Mouse (Mus musculus) limb, embryonic 11.5 days (tissue): Measurements from ENCODE around the gene Tcf7. TPM values are rescaled to one million over a fixed set of nuclear protein-coding genes. Genes with fewer than 3 reads are reported as not detected.

ENCODE experiments used
- ATAC-seq: fragments of 200-750 bp; cut with Nextera tagmentation; 2 replicates; pipeline ENCODE4 v1.8.0; 2017; ENCODE audit warnings: low read depth; ENCODE audit not compliant: insufficient number of reproducible peaks, low FRiP score, low TSS enrichment
- DNase-seq: peaks from one replicate; pipeline ENCODE4 v3.0.0-alpha.2; 2015; ENCODE audit warnings: low spot score
- H3K27ac ChIP-seq: fragments of 300-500 bp; sonication (generic); replicated peaks from 2 replicates; pipeline ENCODE4 v1.5.1; 2014; ENCODE audit warnings: low read depth, mild to moderate bottlenecking, low read length
- H3K27me3 ChIP-seq: fragments of 300-500 bp; sonication (generic); 2 replicates; pipeline ENCODE4 v1.6.1; 2014; ENCODE audit warnings: mild to moderate bottlenecking, low read length, mixed read lengths; ENCODE audit not compliant: control insufficient read depth, insufficient read depth
- H3K36me3 ChIP-seq: fragments of 300-500 bp; sonication (generic); 2 replicates; pipeline ENCODE4 v1.6.1; 2014; ENCODE audit warnings: mild to moderate bottlenecking, low read length, moderate library complexity, mixed read lengths; ENCODE audit not compliant: control insufficient read depth, insufficient read depth
- H3K4me1 ChIP-seq: fragments of 300-500 bp; sonication (generic); 2 replicates; pipeline ENCODE4 v1.6.1; 2014; ENCODE audit warnings: low read length, mixed read lengths; ENCODE audit not compliant: control insufficient read depth, insufficient read depth
- H3K4me2 ChIP-seq: fragments of 300-500 bp; sonication (generic); 2 replicates; pipeline ENCODE4 v1.6.1; 2014; ENCODE audit warnings: low read depth, mild to moderate bottlenecking, moderate library complexity; ENCODE audit not compliant: severe bottlenecking
- H3K4me3 ChIP-seq: fragments of 300-500 bp; sonication (generic); 2 replicates; pipeline ENCODE4 v1.5.1; 2014; ENCODE audit warnings: low read depth, low read length
- H3K9ac ChIP-seq: fragments of 300-500 bp; sonication (generic); 2 replicates; pipeline ENCODE4 v1.6.1; 2014; ENCODE audit warnings: mild to moderate bottlenecking, low read length
- H3K9me3 ChIP-seq: fragments of 300-500 bp; sonication (generic); 2 replicates; pipeline ENCODE4 v1.6.1; 2016; ENCODE audit warnings: low read length; ENCODE audit not compliant: control insufficient read depth
- WGBS: fragments of 180-500 bp; shearing (Covaris S2); extraction: QIAGEN DNeasy Blood & Tissue Kit; methylation state at CpG from one replicate; pipeline ENCODE4 v1.1.7; 2014; 5-methylcytosine and 5-hydroxymethylcytosine counted together
- polyA plus RNA-seq: library from polyadenylated mRNA; unstranded; fragments of >200 nt; fragmentation: Nextera tagmentation; extraction: Ambion mirVana; gene quantifications from 2 replicates; pipeline ENCODE4 v1.2.1, GENCODE M21; 2014

Tcf7 gene
- polyA plus RNA-seq, 1 experiment from 2014 or later, result 19.4 TPM

GRCm38 (mm10) chr11:52292894-52293293 is 10.1 kb upstream of the Tcf7 start:
- no peaks in the 10 kb centered on the region for H3K27me3 ChIP-seq
- H3K4me3 ChIP-seq, result no peak overlapping the region
- WGBS, result 79% methylated on average over 6 of the region's 6 CpGs
- no peaks in the 10 kb centered on the region for H3K9me3 ChIP-seq
- no peak overlapping the region for H3K27ac ChIP-seq
- DNase-seq, result no peak
- no peak for ATAC-seq
- H3K9ac ChIP-seq, result no peak overlapping the region
- no peaks in the 10 kb centered on the region for H3K36me3 ChIP-seq
- no peaks in the 10 kb centered on the region for H3K4me1 ChIP-seq
- no peak overlapping the region for H3K4me2 ChIP-seq

- Histone ChIP-seq H3K9me3 (no peaks in the 10 kb centered on the region), H3K4me2 (no peak overlapping the region), H3K4me3 (no peak overlapping the region), H3K36me3 (no peaks in the 10 kb centered on the region), H3K4me1 (no peaks in the 10 kb centered on the region), H3K9ac (no peak overlapping the region), H3K27me3 (no peaks in the 10 kb centered on the region), H3K27ac (no peak overlapping the region)
- ATAC-seq (no peak), DNase-seq (no peak)
- 74% methylated on average over 7 of the region's 7 CpGs for WGBS
Observed at GRCm38 (mm10) chr11:52292346-52292745, 9.5 kb upstream of the Tcf7 start.

DNA sequence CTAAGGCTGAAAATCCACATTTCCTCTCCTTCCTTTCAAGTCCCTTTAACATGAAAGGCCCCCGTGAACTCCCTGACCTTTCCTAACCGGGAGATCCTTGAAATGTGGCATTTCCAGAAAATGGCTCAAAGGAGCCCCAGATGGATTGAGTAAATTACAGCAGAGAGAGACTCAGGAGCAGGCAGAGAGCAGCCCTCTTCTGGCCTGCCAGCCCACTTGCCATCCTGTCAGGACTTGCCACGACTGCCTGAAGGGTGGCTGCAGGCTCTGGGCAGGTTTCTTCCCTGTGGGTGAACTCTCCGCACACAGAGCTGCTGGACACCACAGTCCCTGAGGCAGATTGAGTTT is 4.1 kb upstream of the Tcf7 start:
- Histone ChIP-seq H3K4me3 (no peak overlapping the region), H3K9ac (no peak overlapping the region), H3K36me3 (no peaks in the 10 kb centered on the region), H3K27me3 (peaks cover 6% of the 10 kb centered on the region; the same call in 1 of the 2 replicates), H3K4me1 (peaks cover 29% of the 10 kb centered on the region), H3K4me2 (no peak overlapping the region), H3K9me3 (no peaks in the 10 kb centered on the region), H3K27ac (no peak overlapping the region)
- ATAC-seq, result no peak
- WGBS, result 1% methylated on average over 4 of the region's 4 CpGs
- DNase-seq, result peak; percentile 54

GRCm38 (mm10) chr11:52286301-52286957 is 3.6 kb upstream of the Tcf7 start:
- no peak overlapping the region for H3K9ac ChIP-seq
- H3K4me1 ChIP-seq, result peaks cover 29% of the 10 kb centered on the region
- H3K36me3 ChIP-seq, result no peaks in the 10 kb centered on the region
- no peak overlapping the region for H3K4me3 ChIP-seq
- WGBS, result 6% methylated on average over 16 of the region's 16 CpGs
- H3K9me3 ChIP-seq, result no peaks in the 10 kb centered on the region
- no peak overlapping the region for H3K27ac ChIP-seq
- H3K27me3 ChIP-seq, result peaks cover 6% of the 10 kb centered on the region; the same call in 1 of the 2 replicates
- ATAC-seq, result no peak
- H3K4me2 ChIP-seq, result no peak overlapping the region
- no peak for DNase-seq

- Histone ChIP-seq H3K27me3 (peaks cover 6% of the 10 kb centered on the region; the same call in 1 of the 2 replicates), H3K9me3 (no peaks in the 10 kb centered on the region), H3K4me3 (peak overlapping the region; percentile 58), H3K4me2 (peak overlapping the region; percentile 97), H3K4me1 (peaks cover 29% of the 10 kb centered on the region), H3K27ac (no peak overlapping the region), H3K36me3 (no peaks in the 10 kb centered on the region), H3K9ac (no peak overlapping the region)
- DNase-seq (peak; percentile 64), ATAC-seq (no peak)
- WGBS, result 5% methylated on average over 44 of the region's 44 CpGs
Observed at GRCm38 (mm10) chr11:52283596-52284571, 1.1 kb upstream of the Tcf7 start.

DNA sequence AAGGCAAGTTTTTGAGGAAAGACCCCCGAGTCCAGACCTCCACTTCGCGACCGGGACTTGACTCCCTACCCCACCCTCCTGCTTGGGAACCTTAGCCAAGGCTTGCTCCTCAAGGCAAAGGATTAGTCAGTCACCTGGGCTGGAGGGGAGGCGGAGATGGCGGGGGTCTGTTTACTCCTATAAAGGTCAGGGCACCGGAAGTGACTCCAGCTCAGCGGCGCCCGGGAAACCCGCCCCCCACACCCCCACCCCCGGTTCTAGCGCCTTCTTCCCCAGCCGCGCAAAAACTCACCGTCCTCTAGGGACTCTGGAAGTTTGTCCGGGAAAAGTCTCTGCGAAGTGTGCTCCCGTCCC is 417 bp downstream of the Tcf7 start:
- WGBS, result under 1% methylated on average over 19 of the region's 19 CpGs
- Histone ChIP-seq H3K36me3 (no peaks in the 10 kb centered on the region), H3K27ac (no peak overlapping the region), H3K4me3 (peak overlapping the region; percentile 58), H3K4me2 (peak overlapping the region; percentile 97), H3K4me1 (peaks cover 29% of the 10 kb centered on the region), H3K9me3 (no peaks in the 10 kb centered on the region), H3K9ac (peak overlapping the region; percentile 64), H3K27me3 (peaks cover 6% of the 10 kb centered on the region; the same call in 1 of the 2 replicates)
- DNase-seq, result peak; percentile 54
- no peak for ATAC-seq

GRCm38 (mm10) chr11:52281568-52282328 is 1.1 kb downstream of the Tcf7 start:
- Histone ChIP-seq H3K27me3 (peaks cover 6% of the 10 kb centered on the region; the same call in 1 of the 2 replicates), H3K4me3 (peak overlapping the region; percentile 58), H3K36me3 (no peaks in the 10 kb centered on the region), H3K27ac (no peak overlapping the region; the same call in 1 of the 2 replicates), H3K9me3 (no peaks in the 10 kb centered on the region), H3K9ac (no peak overlapping the region), H3K4me2 (peak overlapping the region; percentile 97), H3K4me1 (peaks cover 23% of the 10 kb centered on the region)
- DNase-seq, result no peak
- ATAC-seq, result no peak
- 68% methylated on average over 19 of the region's 19 CpGs for WGBS
